Mouse (Mus musculus) mesoderm, embryonic 11.5 days (tissue): Measurements from ENCODE around the gene Prdm12.

Experiments
- DNase-seq: peaks from one replicate; pipeline ENCODE4 v3.0.0-alpha.2; 2012; ENCODE audit warnings: low read depth, low spot score

Gene Prdm12

DNA sequence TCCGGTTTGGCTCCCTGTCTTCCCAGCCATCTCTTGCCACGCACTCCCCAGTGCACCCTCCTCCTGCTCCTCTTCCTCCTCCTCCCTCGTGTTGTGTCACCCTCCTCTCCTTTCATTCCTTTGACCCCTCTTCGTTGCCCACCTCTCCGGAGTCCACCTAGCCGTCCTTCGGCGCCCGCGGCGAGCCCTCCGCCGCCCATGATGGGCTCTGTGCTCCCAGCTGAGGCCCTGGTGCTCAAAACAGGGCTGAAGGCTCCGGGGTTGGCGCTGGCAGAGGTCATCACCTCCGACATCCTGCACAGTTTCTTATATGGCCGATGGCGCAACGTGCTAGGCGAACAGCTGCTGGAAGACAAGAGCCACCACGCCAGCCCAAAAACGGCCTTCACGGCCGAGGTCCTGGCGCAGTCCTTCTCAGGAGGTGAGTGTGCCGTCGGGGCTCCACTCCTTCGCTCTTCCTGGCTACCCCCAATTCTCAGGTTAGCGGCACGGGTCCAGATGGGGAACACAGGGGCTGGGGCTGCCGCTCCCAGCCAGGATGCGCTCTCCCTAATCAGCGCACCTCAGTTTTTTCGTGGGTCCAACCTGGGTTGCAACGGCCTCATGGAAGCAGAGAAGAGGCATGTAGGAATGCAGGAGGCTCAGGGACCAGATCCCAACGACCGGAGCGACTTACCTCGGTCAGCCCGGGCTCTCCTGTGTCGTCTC, at the start of gene Prdm12:
Gene Prdm12, plus strand, starts transcription at position 137 of the 708 bp plus-strand sequence.
- no peak for DNase-seq

DNA sequence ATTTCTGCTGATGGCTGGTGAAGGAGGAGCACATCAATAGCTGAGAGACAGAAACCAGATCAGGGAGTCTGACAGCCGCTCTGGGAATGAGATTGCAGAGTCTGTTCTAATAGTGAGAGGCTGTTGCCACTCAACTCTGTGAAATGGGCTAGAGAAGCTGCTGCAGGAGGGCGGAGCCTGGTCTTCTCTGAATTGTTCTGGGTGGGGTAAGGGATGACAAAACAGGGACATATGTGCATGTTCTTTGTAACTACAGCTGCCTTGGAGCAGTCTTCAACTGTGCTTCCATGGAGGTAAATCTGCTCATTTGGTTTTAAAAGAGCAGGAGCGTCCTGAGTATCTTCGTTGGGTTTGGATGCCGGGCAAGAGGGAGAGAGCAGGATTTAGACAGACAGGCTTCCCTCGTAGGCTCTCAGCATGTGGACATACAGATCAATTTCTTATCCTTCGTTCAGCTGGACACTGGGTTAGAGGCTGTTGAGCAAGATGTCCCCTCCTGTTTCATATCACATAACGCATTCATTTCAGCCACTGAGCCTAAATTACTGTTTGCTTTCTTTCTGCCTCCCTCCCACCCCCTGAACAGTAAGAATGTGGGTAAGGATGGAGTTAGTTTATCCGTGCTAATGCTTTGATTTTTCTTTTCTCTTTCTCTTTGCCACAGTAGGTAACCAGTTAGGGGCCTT, 47.9 kb upstream of the Prdm12 start:
- no peak for DNase-seq

DNA sequence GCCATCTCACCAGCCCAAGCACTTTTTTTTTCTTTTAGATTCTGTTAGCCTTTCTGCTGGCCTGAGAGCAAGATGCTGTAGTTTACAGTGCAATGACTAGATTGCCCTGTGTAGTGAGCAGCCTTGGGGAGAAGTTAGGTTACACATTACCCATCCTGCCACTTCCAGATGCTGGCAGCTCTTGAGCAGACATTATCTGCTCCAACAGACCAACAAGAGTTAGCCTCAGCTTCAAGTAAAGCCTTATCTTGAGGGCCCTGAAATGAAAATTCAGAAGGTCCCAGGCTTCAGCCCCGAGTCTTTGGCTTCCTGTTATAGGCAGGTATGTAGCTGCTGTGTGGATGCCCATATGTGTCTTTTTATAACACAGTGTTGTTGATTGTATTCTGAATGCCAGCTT, 32.3 kb upstream of the Prdm12 start:
- DNase-seq: no peak

DNA sequence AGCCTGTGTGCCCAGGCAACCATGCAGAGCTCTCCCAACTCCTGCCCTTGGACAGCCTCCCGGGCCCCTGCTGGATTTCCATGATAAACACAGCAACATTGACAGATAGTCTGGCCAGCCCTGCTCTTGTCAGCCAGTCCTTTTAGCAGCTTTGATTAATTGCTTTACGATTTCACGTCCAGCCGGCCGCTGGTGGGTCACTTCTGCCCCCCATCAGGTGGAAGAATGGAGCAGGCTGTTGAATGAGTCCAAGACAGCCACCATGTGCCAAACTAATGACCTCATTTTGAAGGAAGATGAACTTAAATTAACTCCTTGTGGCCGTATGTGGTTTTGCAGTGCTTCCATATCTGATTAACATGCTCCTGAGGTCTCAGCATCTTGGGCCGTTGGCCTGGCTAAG, 30.0 kb upstream of the Prdm12 start:
- peak; percentile 69 for DNase-seq

DNA sequence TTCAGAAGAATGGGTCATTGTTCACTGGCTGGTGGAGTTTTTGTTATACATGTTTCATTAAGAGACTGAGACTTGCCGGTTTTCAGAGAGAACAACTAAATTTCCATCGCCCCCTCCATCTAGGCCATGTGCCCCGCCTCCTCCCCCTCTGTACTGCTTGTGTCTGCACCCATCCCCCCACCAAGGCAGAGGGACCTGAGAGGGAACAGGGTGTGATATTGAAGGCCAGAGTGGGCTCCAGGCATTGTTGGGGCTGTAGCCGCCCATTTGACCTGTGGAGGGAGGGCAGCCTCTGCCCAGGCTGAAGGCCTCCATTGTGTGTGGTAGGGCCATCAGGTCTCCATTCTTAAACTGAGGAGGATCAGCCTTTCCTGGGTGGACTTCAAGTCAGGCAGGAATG, 28.9 kb upstream of the Prdm12 start:
- DNase-seq: peak; percentile 23

DNA sequence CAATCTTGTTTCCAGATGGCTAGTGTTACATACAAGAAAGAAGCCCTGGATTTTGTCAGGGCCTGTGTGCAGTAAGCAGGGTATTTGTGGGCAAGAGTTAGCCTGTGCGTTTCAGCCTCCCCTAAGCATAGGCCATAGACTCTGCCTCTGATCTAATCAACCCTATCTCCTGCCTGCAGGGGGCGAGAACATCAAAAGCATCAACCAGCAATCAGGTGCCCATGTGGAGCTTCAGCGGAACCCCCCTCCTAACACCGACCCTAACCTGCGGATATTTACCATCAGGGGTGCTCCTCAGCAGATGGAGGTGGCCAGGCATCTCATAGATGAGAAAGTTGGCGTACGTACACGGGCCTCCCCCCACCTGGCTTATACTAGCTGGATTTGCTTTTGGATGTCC, 28.4 kb upstream of the Prdm12 start:
- DNase-seq: no peak

DNA sequence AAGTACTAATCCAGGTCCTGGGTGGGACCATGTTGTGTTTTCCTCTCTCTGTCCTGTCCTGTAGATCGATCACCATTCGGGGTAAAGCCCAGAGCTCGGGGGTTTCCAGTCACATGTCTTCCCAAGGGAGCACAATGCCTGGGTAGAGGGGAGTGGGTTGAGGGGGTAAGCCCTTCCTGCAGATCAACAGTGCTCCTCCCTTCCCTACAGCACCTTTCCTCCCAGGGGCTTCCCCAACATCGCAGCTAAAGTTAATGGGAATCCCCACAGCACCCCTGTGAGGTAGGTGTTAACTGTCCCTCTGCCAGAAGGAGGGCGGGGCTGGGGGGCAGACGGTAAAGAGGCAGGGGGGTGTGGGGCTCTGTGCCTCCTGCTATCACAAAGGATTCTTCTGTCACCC, 27.2 kb upstream of the Prdm12 start:
- DNase-seq: no peak

DNA sequence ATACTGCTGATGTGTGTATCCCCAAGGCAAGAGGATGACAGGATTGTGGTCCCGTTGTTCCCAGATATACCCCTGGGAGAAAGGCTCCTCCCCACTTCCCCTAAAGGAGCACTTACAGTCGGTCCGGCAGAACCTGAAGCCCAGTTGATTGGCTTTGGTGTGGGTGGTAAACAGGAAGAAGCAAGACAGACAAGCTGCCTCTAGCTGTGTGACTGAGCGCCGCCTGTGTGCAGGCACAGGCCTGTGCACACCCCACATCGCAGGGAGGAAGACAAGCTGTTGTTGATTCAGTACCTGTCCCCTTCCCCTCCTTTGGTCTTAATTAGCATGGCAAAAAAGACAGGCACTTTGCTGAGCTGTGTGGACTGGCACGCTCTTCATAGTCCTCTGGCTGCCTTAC, 26.1 kb upstream of the Prdm12 start:
- no peak for DNase-seq

DNA sequence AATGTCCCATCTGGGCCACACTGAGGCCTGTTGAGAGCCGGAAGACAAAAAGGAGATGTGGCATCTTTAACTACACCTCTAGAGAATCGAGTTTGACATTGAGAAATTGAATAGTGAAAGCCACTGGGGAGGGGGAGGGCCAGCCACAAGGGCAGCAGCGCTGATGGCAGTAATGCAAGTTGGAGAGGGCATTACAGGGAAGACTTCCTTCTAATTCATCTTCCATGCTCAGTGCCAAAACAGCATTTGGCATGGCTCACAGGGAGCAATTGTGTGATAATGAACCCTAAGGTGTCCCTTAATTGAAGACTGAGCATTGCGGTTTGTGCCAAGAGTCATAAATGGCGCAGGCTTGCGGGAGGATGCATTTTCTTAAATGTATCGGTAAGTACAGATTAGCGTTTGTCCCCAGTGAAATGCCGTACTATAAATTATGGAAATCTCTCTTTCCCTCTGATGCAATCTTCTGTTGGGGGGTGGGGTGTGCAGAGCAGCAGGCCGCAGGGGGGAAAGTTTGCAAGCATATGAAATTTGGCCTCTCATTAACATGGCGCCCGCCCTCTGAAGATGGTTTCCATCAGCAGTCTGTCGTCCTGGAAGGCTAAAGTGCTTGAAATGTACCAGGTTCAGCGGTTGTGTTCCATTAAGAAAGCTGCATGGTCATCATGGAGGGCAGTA, 21.2 kb upstream of the Prdm12 start:
- DNase-seq: no peak

DNA sequence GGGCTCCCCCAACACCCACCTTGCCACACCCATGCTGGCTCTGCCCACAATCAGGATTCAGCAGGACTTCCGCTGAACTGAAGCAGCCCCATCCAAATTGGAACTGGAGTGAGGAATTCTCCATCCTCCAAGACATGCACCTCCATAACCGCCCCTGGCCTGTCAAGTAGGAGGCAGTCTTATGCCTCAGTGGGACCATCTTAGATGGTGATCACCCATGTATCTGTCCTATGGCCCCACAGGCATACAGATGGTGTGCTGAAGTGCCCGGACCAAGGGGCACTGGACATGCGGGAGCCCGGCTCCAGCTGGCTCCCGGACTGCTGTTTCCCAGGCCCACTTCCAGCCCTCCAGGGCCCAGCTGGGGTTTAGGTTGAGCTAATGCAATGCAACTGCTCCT, 20.6 kb upstream of the Prdm12 start:
- DNase-seq: no peak

DNA sequence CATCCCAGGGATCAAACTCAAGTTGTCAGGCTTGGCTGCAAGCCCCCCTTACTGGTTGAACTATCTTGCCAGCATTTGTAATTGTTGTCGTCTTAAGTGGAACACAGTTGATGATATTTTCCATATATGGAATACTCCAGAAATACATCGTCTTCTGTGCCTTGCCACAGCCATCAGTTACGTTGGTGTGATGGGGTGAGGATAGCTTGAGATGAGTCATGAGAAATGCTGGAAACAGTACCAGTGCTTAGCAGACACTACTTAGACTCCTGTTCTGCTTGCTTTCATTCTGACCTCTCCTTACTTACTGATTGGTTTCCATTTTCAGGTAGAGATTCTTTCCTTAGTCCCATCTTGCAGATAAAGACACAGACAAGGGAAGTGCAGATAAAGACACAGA, 6.3 kb upstream of the Prdm12 start:
- no peak for DNase-seq

DNA sequence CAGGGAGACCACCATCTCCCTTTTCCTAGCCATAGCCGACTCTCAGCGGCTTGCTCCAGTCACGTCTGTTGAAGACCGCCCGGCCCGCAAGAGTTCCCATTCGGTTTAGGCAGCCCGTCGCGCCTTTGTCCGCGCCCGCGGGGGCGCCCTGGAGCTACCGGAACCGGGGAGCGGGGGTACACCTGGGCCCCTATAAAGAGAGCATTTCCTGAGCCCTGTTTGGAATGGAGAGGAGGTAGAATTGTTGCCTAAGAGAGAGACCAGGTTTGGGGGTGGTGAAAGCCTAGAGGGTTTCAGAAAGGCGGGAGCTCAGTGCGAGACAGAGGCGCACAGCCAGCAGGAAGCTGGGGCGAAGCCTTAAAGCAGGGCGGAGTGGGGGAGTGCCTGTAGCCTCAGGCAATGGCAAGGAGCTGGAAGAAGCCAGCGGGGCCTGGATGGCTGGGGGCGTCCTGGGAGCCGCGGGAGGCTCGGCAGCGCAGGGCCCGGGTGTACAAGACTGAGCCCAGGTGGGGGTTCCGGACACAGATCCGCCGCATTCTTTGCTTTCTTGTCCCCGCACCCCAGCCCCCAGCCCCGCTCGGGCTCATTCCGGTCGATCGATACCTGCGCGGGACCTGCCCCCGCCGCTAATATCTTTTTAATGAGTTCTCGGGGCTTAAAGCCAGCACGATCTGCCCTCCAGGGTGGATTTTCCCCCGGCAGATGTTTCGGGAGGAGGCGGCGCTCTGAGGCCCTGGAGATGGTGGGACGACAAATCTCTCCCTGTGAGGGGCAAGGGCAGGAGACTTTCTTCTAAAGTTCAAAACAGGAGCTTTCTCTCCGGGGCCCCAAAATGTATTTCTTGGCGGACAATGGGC, 4.3 kb upstream of the Prdm12 start:
- DNase-seq: no peak

DNA sequence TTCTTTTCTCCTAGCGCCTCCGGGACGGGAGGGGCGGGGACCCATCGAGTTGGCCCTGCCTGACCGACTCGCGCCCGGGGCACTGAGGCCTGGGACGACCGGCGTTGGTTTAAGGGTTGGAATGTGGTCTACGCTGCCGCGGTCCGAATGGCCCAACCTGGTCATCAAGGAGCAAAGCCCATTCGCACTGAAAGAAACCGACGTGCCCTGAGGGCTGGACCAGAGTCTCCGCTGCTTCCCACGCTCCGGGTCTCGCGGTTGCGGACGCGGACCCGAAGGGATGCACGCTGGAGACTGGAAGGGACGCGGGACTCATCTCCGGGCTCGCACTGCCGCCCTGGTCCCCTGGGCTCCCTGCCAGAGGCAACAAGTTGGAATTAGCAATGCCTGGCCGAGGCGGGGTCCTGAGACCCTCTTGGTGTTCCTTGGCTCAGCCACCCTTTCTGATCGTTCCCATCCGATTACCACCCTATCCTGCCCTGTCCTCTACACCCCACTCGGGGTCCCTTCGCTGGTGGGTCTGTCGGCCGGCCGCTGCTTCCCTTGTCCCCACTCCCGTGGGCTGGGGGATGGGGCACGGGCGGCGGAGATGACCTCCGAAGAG, 3.6 kb upstream of the Prdm12 start:
- no peak for DNase-seq

DNA sequence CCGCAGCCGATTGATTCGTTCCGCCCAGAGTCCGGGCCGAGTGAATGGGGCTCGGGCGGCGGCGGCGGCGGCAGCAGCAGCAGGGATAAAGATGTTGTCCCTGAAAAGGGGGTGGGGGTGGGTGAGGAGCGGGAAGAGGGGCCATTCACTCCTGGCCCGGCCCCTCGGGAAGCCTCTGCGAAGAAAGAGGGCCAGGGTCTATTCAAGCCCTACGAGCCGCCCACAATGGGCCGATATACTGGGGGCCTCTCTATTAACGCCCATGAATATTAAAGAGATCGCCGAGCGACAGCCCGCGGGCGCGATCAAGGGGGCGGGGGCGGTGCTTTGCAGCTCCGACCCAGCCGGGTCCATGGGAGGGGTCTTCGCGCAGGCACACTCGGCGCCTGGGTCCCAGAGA, 3.1 kb upstream of the Prdm12 start:
- peak; percentile 73 for DNase-seq

DNA sequence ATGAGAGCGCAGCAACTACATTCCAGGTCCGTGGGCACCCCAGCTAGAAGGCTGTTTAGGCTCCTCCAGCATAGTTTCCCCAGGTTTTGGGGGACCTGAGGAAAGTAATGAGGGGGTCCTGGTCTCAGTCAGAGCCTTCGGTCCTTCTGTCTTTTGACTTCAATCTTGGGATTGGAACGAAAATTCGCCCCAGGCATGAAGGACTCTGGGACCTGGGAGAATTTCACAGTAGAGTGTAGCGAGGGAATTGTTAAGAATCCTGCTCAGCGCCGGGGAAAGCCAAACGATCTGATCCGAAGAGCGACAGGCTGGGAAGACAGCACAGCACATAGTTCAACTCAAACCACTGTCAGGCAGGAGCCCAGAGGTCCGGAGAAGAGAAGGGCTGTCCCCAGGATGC, 2.5 kb upstream of the Prdm12 start:
- DNase-seq: no peak

DNA sequence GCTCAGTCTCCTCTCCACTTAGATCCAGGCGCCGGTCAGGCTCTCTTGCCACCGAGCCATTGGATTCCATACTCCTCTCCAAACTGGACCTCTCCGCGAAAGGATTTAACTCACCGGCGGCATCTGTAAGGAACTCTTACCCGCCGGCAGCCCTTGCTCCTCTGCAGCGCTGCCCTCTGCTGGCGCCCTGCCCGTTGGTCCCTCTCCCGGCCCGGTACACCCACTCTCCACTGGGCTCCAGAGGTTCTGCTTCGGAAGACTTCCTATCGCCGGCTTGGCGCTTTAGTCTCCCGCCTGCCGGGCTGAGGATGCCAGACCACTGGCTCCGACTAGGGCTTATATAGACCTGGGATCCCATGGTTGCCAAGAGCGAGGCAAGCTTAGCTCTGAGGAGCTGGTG, 2.0 kb upstream of the Prdm12 start:
- no peak for DNase-seq

DNA sequence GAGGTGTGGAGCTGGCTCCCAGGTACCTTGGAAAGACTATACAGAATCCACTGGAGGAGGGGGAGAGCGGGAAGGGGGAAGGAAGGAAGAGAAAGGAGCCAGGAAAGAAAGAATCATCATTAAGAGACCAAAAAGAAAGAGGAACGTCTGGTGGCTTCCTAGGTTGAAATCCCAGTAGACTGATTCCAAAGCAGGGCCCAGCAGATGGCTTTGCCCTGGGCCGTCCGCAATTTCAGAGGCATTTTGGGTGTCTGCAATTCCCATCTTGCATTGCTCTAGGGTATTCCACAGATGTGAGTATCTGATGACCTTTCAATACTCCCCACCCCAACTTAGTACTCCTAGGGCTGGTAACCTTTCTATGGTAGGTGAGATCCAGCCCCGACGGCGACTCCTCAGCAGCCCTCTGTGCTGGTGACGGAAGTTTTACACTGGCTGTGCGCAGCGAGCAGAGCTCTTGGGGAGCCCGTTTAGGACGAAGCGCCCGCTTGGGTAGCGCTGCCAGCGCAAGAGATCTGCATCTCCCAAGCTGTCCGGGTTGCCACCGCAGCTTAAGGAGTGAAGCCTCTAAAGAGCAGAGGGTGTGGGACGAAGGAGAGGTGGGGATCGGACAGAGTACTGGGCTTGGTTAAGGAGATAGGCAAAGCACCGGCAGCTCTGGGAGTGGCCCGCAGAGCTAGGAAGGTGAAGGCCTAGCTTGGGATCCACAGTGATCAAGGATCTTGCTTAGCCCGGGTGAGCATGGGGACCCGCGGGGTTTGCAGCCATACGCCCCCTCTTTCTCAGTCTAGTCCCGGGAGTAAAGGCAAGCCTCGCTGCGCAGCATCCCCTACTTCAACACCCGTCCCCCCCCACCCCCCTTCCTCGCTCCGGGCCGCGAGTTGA, 1.0 kb upstream of the Prdm12 start:
- no peak for DNase-seq

DNA sequence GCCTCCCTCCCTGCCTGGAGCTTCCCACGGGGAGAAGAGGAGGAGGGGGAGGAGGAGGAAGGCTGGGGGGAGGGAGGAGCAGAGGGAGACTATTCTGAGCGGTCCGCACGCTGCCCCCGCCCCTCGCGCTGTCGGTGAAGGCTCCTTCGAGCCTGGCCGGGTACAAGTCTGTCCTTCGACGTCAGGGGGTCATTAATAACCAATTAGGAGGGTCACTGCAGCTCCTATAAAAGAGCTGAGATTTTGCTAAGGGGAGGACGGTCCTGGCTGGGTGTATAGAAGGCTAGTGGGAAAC, 424 bp upstream of the Prdm12 start:
- DNase-seq: peak; percentile 55

DNA sequence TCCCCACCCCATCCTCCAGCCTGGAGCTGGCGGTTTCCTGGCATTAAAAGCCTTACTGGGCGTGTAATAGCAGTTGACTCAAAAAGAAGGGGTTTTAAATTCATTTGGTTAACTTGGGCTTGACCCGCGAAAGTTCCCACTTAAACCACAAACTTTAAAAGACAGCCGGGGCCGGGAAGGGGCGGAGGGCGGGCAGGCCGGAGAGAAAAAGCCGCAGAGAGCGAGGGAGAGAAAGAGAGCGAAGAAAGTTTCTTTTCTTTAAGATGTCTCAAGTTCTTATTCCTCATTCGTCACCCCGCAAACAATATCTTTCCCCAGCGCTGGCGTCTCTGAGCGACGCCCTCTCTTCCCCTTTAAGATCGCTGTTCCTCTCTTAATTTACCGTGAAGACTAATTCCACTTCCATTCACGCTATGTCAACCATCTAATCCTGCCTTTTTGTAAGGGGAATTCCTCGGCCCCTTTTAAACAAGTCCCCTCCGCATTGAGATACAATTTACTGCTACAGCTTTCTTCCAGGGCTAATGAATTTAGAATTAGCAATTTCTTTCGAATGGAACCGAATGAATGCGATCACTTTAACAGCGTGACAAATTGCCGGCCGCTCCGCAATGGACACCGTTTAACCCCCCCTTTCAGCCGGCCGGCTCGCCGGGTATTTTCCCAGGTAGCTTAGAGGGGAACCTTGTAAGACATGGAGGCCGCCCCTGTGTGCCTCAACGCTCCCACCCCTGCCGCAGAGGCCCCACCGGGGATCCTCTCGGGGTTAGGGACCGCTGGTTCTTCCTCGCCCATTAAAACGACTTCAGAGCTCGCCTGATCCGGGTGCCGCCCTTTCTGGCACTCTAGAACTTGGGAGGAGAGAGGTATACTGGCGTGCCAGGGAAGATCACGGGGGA, 1.0 kb downstream of the Prdm12 start:
- DNase-seq: peak; percentile 71

DNA sequence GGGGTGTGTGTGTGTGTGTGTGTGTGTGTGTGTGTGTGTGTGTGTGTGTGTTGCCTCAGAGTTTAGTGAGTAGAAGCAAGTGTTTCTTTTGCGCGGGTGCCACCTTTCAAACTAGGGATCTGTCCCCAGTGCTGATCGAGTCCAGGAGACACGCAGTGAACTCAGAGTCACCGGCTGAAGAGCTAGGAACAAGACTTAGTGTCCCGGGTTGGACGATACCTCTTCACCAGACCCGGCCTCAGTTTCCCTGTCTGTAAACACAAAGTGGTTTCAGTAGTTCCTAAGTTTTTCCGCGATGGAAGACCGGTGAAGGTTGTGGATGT, 1.6 kb downstream of the Prdm12 start:
- no peak for DNase-seq
